Mouse (Mus musculus) hindbrain, embryonic 15.5 days (tissue): ENCODE measurements at regions not wholly inside any gene's neighbourhood (a gene's known extent, or its start where the extent isn't known, plus 50 kb on each side); places are given as distances from the start of the nearest gene placed in this dataset.

Experiments
- ATAC-seq: fragments of 200-750 bp; cut with Nextera tagmentation; 2 replicates; pipeline ENCODE4 v1.8.0; 2017; ENCODE audit warnings: low read depth, moderate number of reproducible peaks, moderate TSS enrichment; ENCODE audit not compliant: low FRiP score
- H3K27ac ChIP-seq: fragments of 300-500 bp; sonication (generic); replicated peaks from 2 replicates; pipeline ENCODE4 v1.5.1; 2015; ENCODE audit warnings: mild to moderate bottlenecking, inconsistent platforms
- H3K27me3 ChIP-seq: fragments of 300-500 bp; sonication (generic); 2 replicates; pipeline ENCODE4 v1.6.1; 2015; ENCODE audit warnings: control low read depth, inconsistent platforms
- H3K36me3 ChIP-seq: fragments of 300-500 bp; sonication (generic); 2 replicates; pipeline ENCODE4 v1.6.1; 2015; ENCODE audit warnings: control low read depth, inconsistent platforms
- H3K4me1 ChIP-seq: fragments of 300-500 bp; sonication (generic); replicated peaks from 2 replicates; pipeline ENCODE4 v1.6.1; 2015; ENCODE audit warnings: control low read depth, inconsistent platforms
- H3K4me2 ChIP-seq: fragments of 300-500 bp; sonication (generic); 2 replicates; pipeline ENCODE4 v1.6.1; 2015; ENCODE audit warnings: moderate library complexity, mild to moderate bottlenecking, inconsistent platforms
- H3K4me3 ChIP-seq: fragments of 300-500 bp; sonication (generic); 2 replicates; pipeline ENCODE4 v1.5.1; 2015; ENCODE audit warnings: mild to moderate bottlenecking, inconsistent platforms
- H3K9ac ChIP-seq: fragments of 300-500 bp; sonication (generic); 2 replicates; pipeline ENCODE4 v1.6.1; 2015; ENCODE audit warnings: inconsistent platforms
- H3K9me3 ChIP-seq: fragments of 300-500 bp; sonication (generic); 2 replicates; pipeline ENCODE4 v1.6.1; 2016; ENCODE audit warnings: control low read depth, inconsistent platforms
- WGBS: fragments of 180-500 bp; shearing (Covaris S2); methylation state at CpG from one replicate; pipeline ENCODE4 v1.1.7; 2015; 5-methylcytosine and 5-hydroxymethylcytosine counted together

DNA sequence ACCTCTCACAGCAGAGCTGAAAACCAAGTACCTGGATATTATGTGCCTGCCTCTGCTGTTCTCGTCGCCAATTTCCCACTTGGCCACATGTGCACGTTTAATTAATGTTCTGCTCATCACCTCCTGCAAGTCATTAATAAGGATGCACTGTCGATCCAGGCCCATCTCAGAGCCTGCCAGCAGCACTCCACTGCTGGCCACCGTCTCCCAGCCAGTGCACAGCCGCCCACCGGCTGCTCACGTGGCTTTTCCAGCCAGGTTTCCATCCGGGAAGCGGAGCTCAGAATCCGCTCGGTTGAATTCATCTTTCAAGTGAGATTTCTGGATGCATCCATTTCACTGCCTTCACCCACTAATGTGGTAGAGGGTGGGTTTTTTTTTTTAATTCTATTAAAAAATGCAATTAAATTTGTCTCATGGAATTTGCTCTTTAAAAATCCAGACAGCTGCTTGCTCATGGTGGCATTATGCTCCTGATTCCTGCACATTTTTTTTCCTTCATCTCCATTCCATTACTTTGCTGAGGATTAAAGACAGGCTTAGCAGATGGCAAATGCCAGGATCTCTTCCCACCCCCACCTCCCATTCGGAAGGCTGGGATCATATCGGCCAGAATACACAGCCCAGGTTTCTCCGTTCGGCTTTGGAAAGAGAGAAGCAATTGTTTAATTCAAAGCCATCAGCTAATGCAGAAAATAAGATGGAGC, 113.9 kb upstream of the Lmo4 start:
- Histone ChIP-seq H3K27ac (peak overlapping the region; percentile 76), H3K4me3 (no peak overlapping the region), H3K4me1 (peaks cover 19% of the 10 kb centered on the region), H3K9me3 (no peaks in the 10 kb centered on the region), H3K27me3 (no peaks in the 10 kb centered on the region), H3K4me2 (peak overlapping the region; percentile 42), H3K9ac (peak overlapping the region; percentile 11; the same call in 1 of the 2 replicates), H3K36me3 (no peaks in the 10 kb centered on the region)
- ATAC-seq: peak; percentile 85
- WGBS: 24% methylated on average over 16 of the region's 16 CpGs

DNA sequence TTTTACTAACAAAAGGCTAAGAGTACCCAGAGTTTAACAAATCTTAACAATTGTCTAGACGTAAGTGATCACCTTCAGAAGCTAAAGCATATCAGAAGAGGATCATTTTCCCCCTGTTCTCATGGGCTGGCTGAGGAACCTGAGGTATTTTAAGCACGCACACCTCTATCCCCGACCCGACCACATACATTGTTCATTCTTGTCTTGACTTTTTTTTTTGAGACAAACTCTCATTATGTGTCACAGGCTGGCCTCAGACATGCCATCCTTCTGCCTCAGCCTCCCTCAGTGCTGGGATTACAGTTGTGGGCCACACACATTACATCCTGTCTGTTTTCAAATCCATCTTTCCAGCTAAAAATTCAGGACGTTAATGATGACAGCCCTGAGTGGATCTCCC, 105.7 kb upstream of the Lmo4 start:
- Histone ChIP-seq H3K27me3 (no peaks in the 10 kb centered on the region), H3K4me2 (no peak overlapping the region), H3K4me3 (no peak overlapping the region), H3K9ac (no peak overlapping the region), H3K9me3 (no peaks in the 10 kb centered on the region), H3K27ac (no peak overlapping the region), H3K36me3 (no peaks in the 10 kb centered on the region), H3K4me1 (no peaks in the 10 kb centered on the region)
- WGBS: 91% methylated on average over 5 of the region's 5 CpGs
- ATAC-seq: no peak

- Histone ChIP-seq H3K4me1 (no peaks in the 10 kb centered on the region), H3K36me3 (no peaks in the 10 kb centered on the region), H3K4me2 (no peak overlapping the region), H3K27ac (no peak overlapping the region), H3K4me3 (no peak overlapping the region), H3K27me3 (no peaks in the 10 kb centered on the region), H3K9ac (no peak overlapping the region), H3K9me3 (no peaks in the 10 kb centered on the region)
- ATAC-seq: no peak
- WGBS: 78% methylated on average over 4 of the region's 4 CpGs
Observed at GRCm38 (mm10) chr3:144308616-144309015, 103.6 kb upstream of the Lmo4 start.

DNA sequence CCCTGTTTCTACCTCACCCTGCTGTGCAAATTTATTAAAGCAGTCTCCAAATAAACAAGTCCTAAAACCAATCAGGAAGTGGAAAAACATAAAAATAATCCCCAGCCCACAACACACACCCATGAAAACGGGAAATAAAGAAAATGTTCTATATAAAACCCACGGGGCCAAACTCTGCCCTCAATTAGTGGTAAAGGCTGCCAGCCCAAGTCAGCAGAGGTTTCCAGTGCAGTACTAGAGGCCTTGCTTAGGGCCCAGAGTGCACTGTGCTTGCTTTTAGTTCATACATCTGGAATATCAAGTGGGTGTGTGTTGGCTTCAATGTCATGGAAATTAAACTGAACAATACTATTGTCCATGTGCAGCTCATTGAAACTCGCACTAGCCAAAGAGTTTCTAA, 102.5 kb upstream of the Lmo4 start:
- Histone ChIP-seq H3K4me2 (no peak overlapping the region), H3K9ac (no peak overlapping the region), H3K4me1 (no peaks in the 10 kb centered on the region), H3K9me3 (no peaks in the 10 kb centered on the region), H3K4me3 (no peak overlapping the region), H3K27me3 (no peaks in the 10 kb centered on the region), H3K36me3 (no peaks in the 10 kb centered on the region), H3K27ac (no peak overlapping the region)
- no peak for ATAC-seq
- whole genome bisulfite sequencing: 78% methylated on average over 3 of the region's 3 CpGs

DNA sequence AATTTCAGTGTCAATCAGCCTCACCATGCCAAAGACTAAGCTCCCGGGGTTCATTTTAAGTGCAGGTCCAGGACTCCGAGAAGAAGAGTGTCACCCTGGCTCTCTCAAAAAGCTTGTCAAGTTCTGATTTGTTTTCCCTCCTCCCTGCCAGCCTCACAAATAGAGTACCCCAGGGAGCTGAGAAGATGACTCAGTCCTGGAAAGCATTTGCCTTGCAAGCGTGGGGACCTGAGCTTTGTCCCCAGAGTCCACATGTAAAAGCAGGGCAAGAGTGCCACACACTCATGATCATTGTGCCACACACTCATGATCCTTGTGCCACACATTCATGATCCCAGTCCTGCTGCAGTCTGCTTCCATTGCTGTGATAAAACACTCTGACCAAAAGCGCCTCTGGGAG, 100.4 kb upstream of the Lmo4 start:
- Histone ChIP-seq H3K9ac (no peak overlapping the region), H3K36me3 (no peaks in the 10 kb centered on the region), H3K27ac (no peak overlapping the region), H3K4me1 (no peaks in the 10 kb centered on the region), H3K27me3 (no peaks in the 10 kb centered on the region), H3K4me3 (no peak overlapping the region), H3K9me3 (no peaks in the 10 kb centered on the region), H3K4me2 (no peak overlapping the region)
- no peak for ATAC-seq
- 48% methylated on average over 4 of the region's 4 CpGs for WGBS

DNA sequence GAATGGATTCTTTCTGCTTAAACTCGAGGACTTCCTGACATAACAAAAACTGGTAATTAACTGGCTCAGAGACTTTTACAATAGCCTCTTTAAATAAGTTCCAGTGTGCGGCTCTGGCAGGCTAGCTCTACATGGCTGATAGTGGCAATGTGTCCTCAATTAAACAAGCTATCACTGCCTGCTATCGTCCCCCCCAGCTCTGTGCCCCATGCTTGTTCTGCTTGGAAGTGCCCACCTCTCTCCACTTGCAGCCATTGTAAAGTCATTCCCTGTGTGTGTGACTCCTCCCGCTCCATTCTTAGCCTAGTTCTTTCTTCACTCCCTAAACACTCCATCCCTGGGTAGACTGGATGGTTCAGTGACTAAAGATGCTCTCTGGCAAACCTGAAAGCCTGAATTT, 99.9 kb upstream of the Lmo4 start:
- no peak for ATAC-seq
- Histone ChIP-seq H3K27me3 (no peaks in the 10 kb centered on the region), H3K4me2 (no peak overlapping the region), H3K4me3 (no peak overlapping the region), H3K36me3 (no peaks in the 10 kb centered on the region), H3K27ac (no peak overlapping the region), H3K4me1 (no peaks in the 10 kb centered on the region), H3K9me3 (no peaks in the 10 kb centered on the region), H3K9ac (no peak overlapping the region)
- 27% methylated on average over 4 of the region's 4 CpGs for WGBS

- Histone ChIP-seq H3K27me3 (no peaks in the 10 kb centered on the region), H3K4me3 (no peak overlapping the region), H3K9me3 (no peaks in the 10 kb centered on the region), H3K4me2 (no peak overlapping the region), H3K4me1 (no peaks in the 10 kb centered on the region), H3K36me3 (no peaks in the 10 kb centered on the region), H3K27ac (no peak overlapping the region), H3K9ac (no peak overlapping the region)
- no peak for ATAC-seq
- WGBS: 86% methylated on average over 3 of the region's 3 CpGs
Observed at GRCm38 (mm10) chr3:144302626-144303025, 97.6 kb upstream of the Lmo4 start.

GRCm38 (mm10) chr3:144301068-144301467, 96.0 kb upstream of the Lmo4 start:
- Histone ChIP-seq H3K4me3 (no peak overlapping the region), H3K27ac (no peak overlapping the region), H3K4me1 (no peaks in the 10 kb centered on the region), H3K36me3 (no peaks in the 10 kb centered on the region), H3K9me3 (no peaks in the 10 kb centered on the region), H3K9ac (no peak overlapping the region), H3K27me3 (no peaks in the 10 kb centered on the region), H3K4me2 (no peak overlapping the region)
- 90% methylated on average over 3 of the region's 3 CpGs for WGBS
- no peak for ATAC-seq

DNA sequence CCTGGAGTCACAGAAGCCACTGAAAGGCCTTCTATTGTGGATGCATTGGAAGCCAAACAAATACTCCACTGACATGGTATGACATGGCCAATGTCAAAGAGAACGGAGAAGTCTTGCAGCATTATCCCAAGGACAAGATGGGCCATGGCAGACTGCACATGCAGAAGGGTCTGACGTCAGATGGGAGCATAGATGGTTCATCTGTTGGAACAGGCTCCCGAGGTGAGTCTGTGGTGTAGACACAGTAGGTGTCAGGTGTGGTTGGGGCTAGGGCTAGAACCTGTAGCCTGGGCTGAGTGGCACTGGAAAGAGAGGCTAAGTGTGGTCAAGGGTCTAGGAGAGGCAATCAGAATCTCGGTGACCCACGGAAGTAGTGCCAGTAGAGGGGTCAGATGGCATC, 94.2 kb upstream of the Lmo4 start:
- ATAC-seq: no peak
- WGBS: 91% methylated on average over 5 of the region's 5 CpGs
- H3K27me3 ChIP-seq: no peaks in the 10 kb centered on the region
- no peak overlapping the region for H3K9ac ChIP-seq
- H3K4me3 ChIP-seq: no peak overlapping the region
- no peaks in the 10 kb centered on the region for H3K4me1 ChIP-seq
- H3K27ac ChIP-seq: no peak overlapping the region
- no peaks in the 10 kb centered on the region for H3K9me3 ChIP-seq
- H3K4me2 ChIP-seq: no peak overlapping the region
- no peaks in the 10 kb centered on the region for H3K36me3 ChIP-seq

GRCm38 (mm10) chr3:144289489-144289888, 84.5 kb upstream of the Lmo4 start:
- H3K9me3 ChIP-seq: no peaks in the 10 kb centered on the region
- WGBS: 76% methylated on average over 3 of the region's 3 CpGs
- H3K4me3 ChIP-seq: no peak overlapping the region
- H3K36me3 ChIP-seq: no peaks in the 10 kb centered on the region
- H3K9ac ChIP-seq: no peak overlapping the region
- H3K4me1 ChIP-seq: no peaks in the 10 kb centered on the region
- H3K27ac ChIP-seq: no peak overlapping the region; the same call in 1 of the 2 replicates
- no peaks in the 10 kb centered on the region for H3K27me3 ChIP-seq
- H3K4me2 ChIP-seq: no peak overlapping the region
- ATAC-seq: no peak

- WGBS: 91% methylated on average over 8 of the region's 8 CpGs
- Histone ChIP-seq H3K4me3 (no peak overlapping the region), H3K36me3 (no peaks in the 10 kb centered on the region), H3K9me3 (no peaks in the 10 kb centered on the region), H3K4me1 (no peaks in the 10 kb centered on the region), H3K27ac (no peak overlapping the region), H3K27me3 (no peaks in the 10 kb centered on the region), H3K4me2 (no peak overlapping the region), H3K9ac (no peak overlapping the region)
- ATAC-seq: no peak
Observed at GRCm38 (mm10) chr3:144286100-144286499, 81.1 kb upstream of the Lmo4 start.

DNA sequence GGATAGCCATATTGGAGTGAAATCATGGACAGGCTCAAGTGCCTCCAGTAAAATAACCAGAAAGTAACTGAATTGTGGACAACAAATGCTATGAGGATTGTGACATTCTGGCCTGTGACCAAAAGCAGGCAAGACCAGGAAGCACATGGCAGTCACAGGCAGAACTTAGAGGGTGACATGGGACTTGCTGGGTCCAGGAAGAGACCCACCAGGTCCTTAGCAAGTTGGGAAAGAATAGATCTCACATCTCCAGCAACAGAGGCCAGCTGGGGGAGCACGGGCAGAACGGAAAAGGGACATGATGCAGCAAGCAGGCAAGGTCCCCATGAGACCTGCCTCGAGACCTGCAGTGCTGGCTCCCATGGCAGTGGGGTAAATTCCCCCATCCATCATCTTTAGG, 79.3 kb upstream of the Lmo4 start:
- no peak overlapping the region for H3K9ac ChIP-seq
- H3K27ac ChIP-seq: no peak overlapping the region
- no peak overlapping the region for H3K4me2 ChIP-seq
- H3K9me3 ChIP-seq: no peaks in the 10 kb centered on the region
- no peak for ATAC-seq
- no peak overlapping the region for H3K4me3 ChIP-seq
- no peaks in the 10 kb centered on the region for H3K36me3 ChIP-seq
- no peaks in the 10 kb centered on the region for H3K4me1 ChIP-seq
- H3K27me3 ChIP-seq: no peaks in the 10 kb centered on the region
- 75% methylated on average over 3 of the region's 3 CpGs for WGBS

GRCm38 (mm10) chr3:144273115-144273514, 68.1 kb upstream of the Lmo4 start:
- no peak for ATAC-seq
- no peak overlapping the region for H3K4me3 ChIP-seq
- WGBS: 81% methylated on average over 5 of the region's 5 CpGs
- no peak overlapping the region for H3K27ac ChIP-seq
- no peaks in the 10 kb centered on the region for H3K36me3 ChIP-seq
- no peak overlapping the region for H3K9ac ChIP-seq
- H3K27me3 ChIP-seq: no peaks in the 10 kb centered on the region
- no peaks in the 10 kb centered on the region for H3K4me1 ChIP-seq
- no peaks in the 10 kb centered on the region for H3K9me3 ChIP-seq
- no peak overlapping the region for H3K4me2 ChIP-seq
